Mouse (Mus musculus): ENCODE measurements around the gene Rnf144a.

Rnf144a gene

DNA sequence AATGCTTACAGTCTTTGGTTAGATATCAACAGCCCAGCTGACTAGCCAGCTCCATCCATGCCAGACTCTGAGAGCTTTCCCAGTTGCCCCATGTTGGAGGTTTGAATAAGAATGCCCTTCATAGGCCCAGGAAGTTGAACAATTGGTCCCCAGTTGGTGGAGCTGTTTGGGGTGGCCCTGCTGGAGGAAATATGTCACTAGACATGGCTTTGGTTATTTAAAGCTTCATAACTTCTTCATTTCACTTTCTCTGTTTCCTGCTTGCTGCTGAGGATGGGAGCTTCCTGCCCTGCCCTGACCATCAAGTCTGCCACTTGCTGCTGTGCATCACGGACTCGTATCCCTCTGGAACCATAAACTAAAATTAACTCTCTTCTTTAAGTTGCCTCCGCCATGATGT is 4.6 kb downstream of the Rnf144a start:
- in situ Hi-C loops (cut with MboI, MseI) = no loop called here

GRCm38 (mm10) chr12:26408707-26409106 is 6.3 kb downstream of the Rnf144a start:
- in situ Hi-C loops (cut with MboI, MseI) = no loop called here

GRCm38 (mm10) chr12:26404781-26405702 is 10.0 kb downstream of the Rnf144a start:
- in situ Hi-C loops (cut with MboI, MseI) = no loop called here

DNA sequence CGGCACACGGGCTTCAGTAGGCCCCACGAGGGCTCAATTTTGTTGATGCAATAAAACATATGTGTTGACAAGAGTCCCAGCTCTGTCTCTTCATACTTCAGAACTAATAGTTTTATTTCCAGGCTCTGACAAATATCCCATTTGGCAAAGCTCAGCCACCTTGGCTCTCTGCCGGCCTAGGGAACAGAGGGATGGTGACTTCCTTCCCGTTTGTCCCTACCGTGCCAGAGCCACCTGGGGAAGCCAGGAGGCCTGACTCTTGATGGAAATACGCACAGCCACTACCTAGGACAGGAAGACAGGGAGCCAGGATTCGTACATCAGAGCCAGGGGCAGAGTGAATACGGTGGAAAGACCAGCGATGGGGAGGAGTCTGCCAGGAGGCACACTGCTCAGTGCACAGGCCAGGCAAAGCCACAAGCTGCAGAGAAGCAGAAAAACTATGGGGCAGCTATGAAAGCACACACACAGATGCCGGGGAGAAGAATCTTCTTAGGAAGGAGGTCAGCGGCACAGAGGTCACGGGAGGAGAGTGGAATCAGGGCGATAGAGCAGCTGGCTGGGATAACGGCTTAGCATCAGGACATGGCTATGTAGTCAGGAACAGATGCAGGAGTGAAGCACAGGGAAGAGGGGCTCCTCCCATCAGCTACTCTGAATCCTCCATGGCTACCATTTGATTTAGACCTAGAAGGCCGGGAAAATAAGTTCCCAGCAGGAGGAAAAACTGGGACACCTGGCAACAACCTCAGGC is 11.5 kb downstream of the Rnf144a start:
- in situ Hi-C loops (cut with MboI, MseI) = no loop called here

- in situ Hi-C loops (cut with MboI, MseI) = no loop called here
Observed at GRCm38 (mm10) chr12:26401696-26402470, 13.2 kb downstream of the Rnf144a start.

DNA sequence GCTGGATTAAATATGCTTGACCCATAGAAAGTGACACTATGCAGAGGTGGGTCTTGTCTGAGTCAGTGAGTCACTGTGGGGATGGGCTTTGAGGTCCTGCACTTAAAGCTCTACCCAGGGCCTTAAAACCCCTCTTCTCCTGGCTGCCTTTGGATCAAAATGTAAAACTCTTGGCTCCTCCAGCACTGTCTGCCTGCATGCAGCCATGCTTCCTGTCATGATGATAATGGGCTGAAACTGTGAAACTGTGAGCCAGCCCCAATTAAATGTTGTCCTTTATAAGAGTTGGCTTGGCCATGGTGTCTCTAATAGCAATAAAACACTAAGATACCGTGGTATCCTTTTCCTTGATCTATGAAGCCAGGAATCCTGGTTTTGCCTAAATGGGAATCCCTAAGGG is 13.8 kb downstream of the Rnf144a start:
- in situ Hi-C loops (cut with MboI, MseI) = no loop called here

- in situ Hi-C loops (cut with MboI, MseI) = no loop called here
Observed at GRCm38 (mm10) chr12:26400762-26401161, 14.3 kb downstream of the Rnf144a start.

- in situ Hi-C loops (cut with MboI, MseI) = no loop called here
Observed at GRCm38 (mm10) chr12:26399391-26399790, 15.7 kb downstream of the Rnf144a start.

DNA sequence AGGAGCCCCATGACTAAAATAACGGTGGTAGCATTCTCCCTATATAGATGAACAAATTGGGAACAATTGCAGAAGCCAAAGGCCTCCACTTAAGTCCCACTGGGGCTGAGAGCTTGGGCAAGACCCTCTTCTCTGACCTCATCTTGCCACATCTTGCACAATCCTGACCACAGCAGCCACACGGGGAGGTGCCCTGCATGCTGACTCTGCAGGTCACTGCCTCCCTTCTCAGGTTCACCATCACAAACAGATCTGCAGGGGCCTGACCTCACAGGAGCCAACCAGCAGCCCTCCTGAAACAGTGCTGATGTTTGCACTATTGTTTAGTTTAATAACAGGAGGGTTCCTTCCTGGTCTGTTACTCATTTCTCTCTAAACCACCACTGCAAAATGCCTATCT is 16.5 kb downstream of the Rnf144a start:
- in situ Hi-C loops (cut with MboI, MseI) = no loop called here

DNA sequence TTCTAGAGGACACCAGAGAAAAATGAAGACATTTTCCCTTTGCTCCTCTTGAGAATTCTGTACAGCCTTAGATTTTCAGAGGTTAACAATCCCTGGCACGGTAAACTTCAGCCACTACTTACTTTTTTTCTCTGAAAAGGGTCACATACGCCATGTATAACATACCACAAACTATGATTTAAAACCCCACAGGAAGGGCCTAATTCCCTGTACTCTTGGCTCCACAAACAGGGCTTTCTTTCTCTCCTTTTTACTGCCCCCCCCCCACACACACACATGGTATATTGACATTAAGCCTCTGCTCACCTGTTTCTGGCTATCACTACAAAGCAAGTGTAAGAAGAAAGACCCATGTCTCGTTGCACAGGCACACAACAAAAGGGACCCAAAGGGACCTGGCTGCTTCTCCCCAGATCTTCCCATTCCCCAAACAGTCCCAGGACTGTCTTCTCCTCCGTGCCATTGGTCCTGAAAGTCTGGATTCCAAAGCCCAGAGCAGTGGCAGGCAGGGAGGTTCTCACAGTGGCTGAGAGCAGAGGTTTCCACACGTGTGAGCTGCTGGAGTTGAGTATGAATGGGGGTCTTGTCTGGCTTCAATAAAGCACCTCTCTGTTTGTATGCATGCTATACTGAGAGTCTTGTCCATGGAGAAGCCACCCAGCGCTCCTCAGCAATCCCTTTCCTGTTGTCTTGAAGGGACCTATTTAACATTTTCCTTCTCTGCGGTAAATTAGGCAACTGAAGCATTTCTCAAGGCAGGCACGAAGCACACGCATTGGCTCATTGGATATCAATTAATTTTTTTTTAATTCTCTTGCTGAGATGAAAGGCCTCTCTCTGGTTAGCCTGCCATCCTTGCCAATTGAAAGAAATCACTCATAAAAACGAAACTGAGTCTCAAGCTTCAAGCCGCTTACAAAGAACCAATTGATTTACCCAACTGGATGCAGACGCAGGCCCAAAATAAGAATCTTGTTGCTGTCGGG is 20.3 kb downstream of the Rnf144a start:
- in situ Hi-C loops (cut with MboI, MseI) = no loop called here

GRCm38 (mm10) chr12:26393291-26393690 is 21.8 kb downstream of the Rnf144a start:
- in situ Hi-C loops (cut with MboI, MseI) = no loop called here

GRCm38 (mm10) chr12:26391162-26391561 is 23.9 kb downstream of the Rnf144a start:
- in situ Hi-C loops (cut with MboI, MseI) = no loop called here

- in situ Hi-C loops (cut with MboI, MseI) = no loop called here
Observed at GRCm38 (mm10) chr12:26387523-26387922, 27.5 kb downstream of the Rnf144a start.

DNA sequence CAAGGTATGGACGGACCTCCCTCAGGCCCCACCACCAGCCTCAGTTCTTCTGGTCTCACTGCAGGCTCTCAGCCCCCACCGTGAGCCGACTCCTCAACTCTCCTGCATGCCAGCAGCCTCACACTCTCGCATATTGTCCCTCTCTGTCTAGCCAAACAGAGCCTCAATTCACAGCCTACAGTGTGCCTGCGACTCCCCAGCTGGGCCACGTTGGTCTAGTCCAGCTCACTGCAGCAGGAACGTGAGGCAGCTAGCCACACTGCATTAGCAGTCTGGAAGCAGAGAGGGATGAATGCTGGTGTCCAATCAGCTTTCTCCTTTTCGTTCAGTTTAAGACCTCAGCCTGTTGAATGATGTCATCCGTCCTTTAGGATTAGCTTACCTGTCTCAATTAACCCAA is 28.1 kb downstream of the Rnf144a start:
- in situ Hi-C loops (cut with MboI, MseI) = no loop called here

DNA sequence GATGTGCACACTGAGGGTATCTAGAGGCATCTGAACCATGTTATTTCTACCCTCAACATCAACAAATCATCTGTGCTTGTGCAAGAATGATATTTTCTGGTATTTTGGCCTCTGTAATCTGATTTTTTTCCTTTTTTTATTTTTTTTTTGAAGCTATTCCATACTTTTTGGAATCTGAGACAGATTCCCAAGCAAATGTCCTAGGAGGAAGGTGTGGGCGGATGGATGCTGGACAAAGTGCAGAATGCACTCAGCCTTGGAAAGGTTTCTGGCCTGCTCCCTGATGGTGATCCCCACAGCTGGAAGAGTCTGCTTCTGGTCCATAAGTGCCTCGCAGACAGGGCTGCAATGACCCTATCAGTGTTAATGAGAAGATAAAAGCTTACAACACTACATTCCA is 28.9 kb downstream of the Rnf144a start:
- in situ Hi-C loops (cut with MboI, MseI) = no loop called here

GRCm38 (mm10) chr12:26385735-26386134 is 29.3 kb downstream of the Rnf144a start:
- in situ Hi-C loops (cut with MboI, MseI) = no loop called here

- in situ Hi-C loops (cut with MboI, MseI) = no loop called here
Observed at GRCm38 (mm10) chr12:26381730-26382129, 33.3 kb downstream of the Rnf144a start.

DNA sequence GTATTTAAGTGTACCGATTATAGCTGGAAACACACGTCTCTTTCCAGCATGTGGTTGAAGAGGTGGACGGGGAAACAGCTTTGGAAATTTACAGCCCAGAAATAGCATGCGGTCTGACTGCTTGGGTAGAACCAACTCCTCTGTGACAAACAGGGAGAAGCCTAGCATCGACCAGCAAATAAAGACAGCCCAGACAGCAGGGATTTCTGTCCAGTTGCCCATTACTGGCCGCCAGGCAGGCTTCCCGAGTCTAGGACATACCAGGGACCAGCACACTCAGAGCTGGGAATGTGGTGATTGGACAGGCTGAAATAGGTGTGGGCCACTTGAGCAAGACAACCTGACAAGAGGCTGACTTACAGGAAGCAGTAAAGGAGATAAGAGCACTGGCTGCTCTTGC is 35.3 kb downstream of the Rnf144a start:
- in situ Hi-C loops (cut with MboI, MseI) = no loop called here

GRCm38 (mm10) chr12:26377691-26378090 is 37.4 kb downstream of the Rnf144a start:
- in situ Hi-C loops (cut with MboI, MseI) = no loop called here

DNA sequence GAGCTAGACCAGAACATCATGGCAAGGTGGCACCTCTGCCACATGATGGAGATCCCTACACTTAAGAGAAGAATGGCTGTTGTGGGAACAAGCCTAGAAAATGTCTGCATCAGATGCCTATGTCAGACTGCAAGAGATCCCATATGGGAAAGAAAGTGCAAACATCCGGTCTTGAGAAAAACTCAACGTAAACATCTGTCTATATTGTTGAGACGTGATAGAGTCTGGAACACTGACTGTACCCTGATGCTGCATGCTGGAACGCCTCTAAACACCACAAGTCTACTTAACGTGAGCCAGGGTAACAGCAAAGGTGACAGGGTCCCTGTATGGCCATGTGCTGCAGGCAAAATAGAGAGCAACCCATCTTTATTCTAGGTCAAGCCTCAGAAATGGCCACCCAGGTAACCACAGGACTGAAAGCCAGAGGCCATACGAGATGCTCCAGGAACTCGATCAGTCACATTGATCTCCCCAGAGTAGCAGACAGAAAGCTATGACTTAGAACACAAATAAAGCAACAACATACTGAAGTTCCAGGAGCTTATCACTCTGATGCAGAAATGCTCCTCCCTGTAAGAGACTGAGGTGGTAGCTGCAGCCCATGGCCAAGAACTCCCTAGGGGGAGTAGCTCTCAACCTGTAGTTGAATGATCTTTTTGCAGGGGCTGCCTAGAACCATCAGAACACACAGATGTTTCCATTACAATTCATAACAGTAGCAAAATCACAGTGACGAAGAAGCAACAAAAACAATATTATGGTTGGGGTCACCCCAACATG is 38.3 kb downstream of the Rnf144a start:
- in situ Hi-C loops (cut with MboI, MseI) = no loop called here
